Mouse (Mus musculus) gastrocnemius, adult 18-20 months (tissue): ENCODE data around the gene Sdf2. TPM values are rescaled to one million over a fixed set of nuclear protein-coding genes. Genes with fewer than 3 reads are reported as not detected.
"Not testable (repeated sequence)": the region's sequence is repeated elsewhere in the genome, so short reads cannot be mapped to it uniquely, and the experiment has no call there.

ENCODE experiments used
- DNase-seq: peaks from one replicate; pipeline ENCODE4 v3.0.0; 2021; ENCODE audit warnings: low spot score
- total RNA-seq, 2 experiments: library from RNA; stranded (reverse); gene quantifications; 2 replicates each; pipeline ENCODE4 v1.2.3; 2021

The Sdf2 gene
- total RNA-seq, 2 experiments from 2014 or later = 40.8 to 44.7 TPM

GRCm38 (mm10) chr11:78261380-78262352, 16.1 kb downstream of the Sdf2 start, which contains the start of gene 2610507B11Rik:
2610507B11Rik (plus strand) TSS chr11:78261752.
- peak; percentile 91 for DNase-seq

GRCm38 (mm10) chr11:78262550-78262949, 17.0 kb downstream of the Sdf2 start:
- peak; percentile 69 for DNase-seq

- peak; percentile 19 for DNase-seq
Measured at GRCm38 (mm10) chr11:78265571-78265970, 20.0 kb downstream of the Sdf2 start.

GRCm38 (mm10) chr11:78271986-78272385, 26.4 kb downstream of the Sdf2 start:
- no peak for DNase-seq

GRCm38 (mm10) chr11:78275596-78275995, 30.1 kb downstream of the Sdf2 start:
- DNase-seq = no peak

GRCm38 (mm10) chr11:78276169-78276568, 30.6 kb downstream of the Sdf2 start:
- DNase-seq = not testable (repeated sequence)

- DNase-seq = no peak
Measured at GRCm38 (mm10) chr11:78278853-78279252, 33.3 kb downstream of the Sdf2 start.

GRCm38 (mm10) chr11:78279586-78279985, 34.0 kb downstream of the Sdf2 start:
- no peak for DNase-seq

GRCm38 (mm10) chr11:78289146-78289763, 43.7 kb downstream of the Sdf2 start:
- DNase-seq = no peak

GRCm38 (mm10) chr11:78290654-78291053, 45.1 kb downstream of the Sdf2 start, which contains the start of gene BC030499:
BC030499 (plus strand) TSS chr11:78290841.
- no peak for DNase-seq

GRCm38 (mm10) chr11:78294585-78294984, 49.0 kb downstream of the Sdf2 start:
- DNase-seq = no peak

- DNase-seq = no peak
Measured at GRCm38 (mm10) chr11:78300917-78301316, 55.4 kb downstream of the Sdf2 start.

GRCm38 (mm10) chr11:78301357-78302084, 56.0 kb downstream of the Sdf2 start, which contains the start of gene Spag5:
Spag5 (plus strand) TSS chr11:78301529.
- DNase-seq = peak; percentile 91

Other genes starting within 250 kb of the Sdf2 start
- gene Dhrs13, start 213.5 kb upstream of the Sdf2 start, total RNA-seq = under 1 TPM; 0.80 to 0.97 TPM
- 10 to 100 TPM; 45.6 to 49.1 TPM for gene Flot2, start 207.8 kb upstream of the Sdf2 start, total RNA-seq
- gene Eral1, start 165.4 kb upstream of the Sdf2 start, total RNA-seq = 10 to 100 TPM; 20.1 to 22.7 TPM
- gene Fam222b, start 151.1 kb upstream of the Sdf2 start, total RNA-seq = 1 to 10 TPM; 8.2 to 9.4 TPM
- 1 to 10 TPM; 2.0 to 2.2 TPM for gene Traf4, start 80.2 kb upstream of the Sdf2 start, total RNA-seq
- gene Nek8, start 69.1 kb upstream of the Sdf2 start, total RNA-seq = under 1 TPM; 0.37 to 0.50 TPM
- gene Tlcd1, start 69.0 kb upstream of the Sdf2 start, total RNA-seq = 1 to 10 TPM; 1.5 to 2.2 TPM
- 100 to 1,000 TPM; 845 to 889 TPM for gene Rpl23a, start 62.2 kb upstream of the Sdf2 start, total RNA-seq
- 1 to 10 TPM; 2.5 to 3.5 TPM for gene Rab34, start 57.3 kb upstream of the Sdf2 start, total RNA-seq
- gene Proca1, start 52.4 kb upstream of the Sdf2 start, total RNA-seq = under 1 TPM; 0.47 to 0.57 TPM
- gene Supt6, start 241 bp downstream of the Sdf2 start, total RNA-seq = 10 to 100 TPM; 27.8 to 32.3 TPM
- gene 2610507B11Rik, start 16.0 kb downstream of the Sdf2 start, total RNA-seq = 100 to 1,000 TPM; 200 to 204 TPM
- under 1 TPM; 0.38 to 0.46 TPM for gene BC030499, start 45.1 kb downstream of the Sdf2 start, total RNA-seq
- gene Spag5, start 55.8 kb downstream of the Sdf2 start, total RNA-seq = 1 to 10 TPM; 2.3 to 2.5 TPM
- 1 to 10 TPM; 2.1 to 2.6 TPM for gene Aldoc, start 77.2 kb downstream of the Sdf2 start, total RNA-seq
- gene Pigs, start 82.7 kb downstream of the Sdf2 start, total RNA-seq = 10 to 100 TPM; 18.2 to 19.2 TPM
- gene Unc119, start 97.7 kb downstream of the Sdf2 start, total RNA-seq = 1 to 10 TPM; 8.3 TPM
- gene Foxn1, start 140.8 kb downstream of the Sdf2 start, total RNA-seq = not detected
- gene Slc13a2, start 176.5 kb downstream of the Sdf2 start, total RNA-seq = not detected
- gene Slc46a1, start 220.0 kb downstream of the Sdf2 start, total RNA-seq = under 1 TPM; 0.47 to 0.91 TPM